Mouse (Mus musculus): ENCODE data around the gene Castor2.

GRCm38 (mm10) chr5:134183880-134184808, 84.6 kb downstream of the Castor2 start, which contains the start of gene Gtf2ird2:
- TF ChIP-seq CTCF (IDR thresholded peaks at IDR 0.05; ENCODE audit: low read depth) (no peak), EP300 (IDR thresholded peaks at IDR 0.05; ENCODE audit: low read depth) (peak; percentile 80; the same call in 1 of the 2 replicates)

Measured in heart, postnatal 0 days (tissue).